Mouse (Mus musculus) induced T-regulatory cell, adult 2 months (primary cell): Measurements from ENCODE around the gene S100a5.
A peak's percentile ranks its signal among the peaks of the same experiment; 100 is the strongest.

ENCODE experiments used
- DNase-seq: peaks from one replicate; pipeline ENCODE4 v3.0.0-alpha.2; 2012; ENCODE audit warnings: low read depth

S100a5 gene

DNA sequence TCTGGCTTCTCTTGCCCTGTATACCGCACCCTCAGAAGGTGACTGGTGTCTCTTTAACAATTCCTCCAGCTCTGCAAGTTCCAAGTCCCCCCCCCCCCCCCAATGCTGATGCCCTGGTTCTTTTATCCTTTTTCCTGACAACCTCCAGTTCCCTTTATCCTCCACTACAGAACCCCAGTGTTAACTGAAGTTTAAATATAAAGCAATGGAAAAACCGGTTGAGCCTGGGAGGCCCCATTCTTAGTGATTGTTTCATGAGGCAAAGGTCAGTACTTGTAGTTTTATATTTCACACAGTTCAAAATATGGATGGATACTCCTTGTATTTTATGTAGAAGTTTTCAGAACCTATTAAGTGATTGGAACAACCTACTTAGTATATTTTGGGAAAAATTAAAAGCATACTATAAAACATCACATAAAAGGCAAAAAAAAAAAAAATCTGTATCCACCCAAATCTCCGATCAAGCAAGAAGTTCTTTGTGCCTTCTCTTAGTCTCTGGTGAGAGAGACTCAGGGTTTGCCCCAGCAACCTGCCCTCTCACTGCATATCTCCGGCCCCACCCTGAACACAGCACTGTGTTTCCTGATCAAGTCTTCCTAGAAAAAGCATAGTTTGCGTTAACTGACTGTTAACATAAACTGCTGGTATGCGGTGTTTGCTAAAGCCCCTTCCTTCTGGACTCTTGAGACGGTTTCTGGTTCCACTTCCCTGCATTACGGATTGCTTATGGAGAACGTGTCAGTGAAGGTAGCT is 18.1 kb downstream of the S100a5 start:
- DNase-seq: no peak

GRCm38 (mm10) chr3:90627366-90627765 is 19.0 kb downstream of the S100a5 start:
- no peak for DNase-seq

DNA sequence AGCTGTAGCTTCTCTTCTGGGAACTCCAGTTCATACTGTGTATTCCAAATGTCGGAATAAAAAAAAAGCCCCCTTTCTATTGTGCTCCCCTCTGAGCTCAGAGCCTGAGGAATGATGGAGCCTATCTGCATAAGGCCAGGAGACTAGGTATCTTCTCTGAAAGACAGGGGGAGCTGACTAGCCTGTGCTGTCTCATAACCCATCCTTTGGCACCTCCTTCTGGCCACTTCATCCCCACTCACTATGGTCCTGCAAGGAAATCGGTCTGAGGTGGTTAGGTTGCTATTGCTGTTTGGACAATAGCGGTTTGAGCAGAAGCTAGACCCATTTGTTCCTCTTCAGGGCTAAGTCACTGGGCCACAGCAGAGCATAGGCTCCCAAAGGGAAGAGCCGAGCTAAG is 19.5 kb downstream of the S100a5 start:
- peak; percentile 68 for DNase-seq

GRCm38 (mm10) chr3:90629298-90629697 is 21.0 kb downstream of the S100a5 start:
- DNase-seq: no peak

DNA sequence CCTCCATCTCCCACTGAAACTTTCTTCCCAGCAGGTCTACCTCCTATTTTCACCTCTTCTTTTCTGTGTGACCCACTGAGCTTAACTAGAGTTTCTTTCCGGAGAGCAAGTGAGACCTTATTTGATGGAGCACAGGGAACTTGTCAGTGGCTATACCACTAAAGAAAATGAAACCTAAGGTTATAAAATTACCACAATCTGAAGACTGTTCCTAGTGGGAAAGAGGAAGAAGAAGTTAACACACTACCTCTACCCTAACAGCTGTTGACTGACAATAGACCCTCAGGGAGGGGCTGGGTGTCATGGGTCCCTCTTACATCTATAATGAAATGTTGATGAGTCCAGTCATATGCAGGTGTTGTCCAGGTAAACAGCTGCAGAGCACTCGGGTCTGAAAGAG is 23.7 kb downstream of the S100a5 start:
- no peak for DNase-seq

DNA sequence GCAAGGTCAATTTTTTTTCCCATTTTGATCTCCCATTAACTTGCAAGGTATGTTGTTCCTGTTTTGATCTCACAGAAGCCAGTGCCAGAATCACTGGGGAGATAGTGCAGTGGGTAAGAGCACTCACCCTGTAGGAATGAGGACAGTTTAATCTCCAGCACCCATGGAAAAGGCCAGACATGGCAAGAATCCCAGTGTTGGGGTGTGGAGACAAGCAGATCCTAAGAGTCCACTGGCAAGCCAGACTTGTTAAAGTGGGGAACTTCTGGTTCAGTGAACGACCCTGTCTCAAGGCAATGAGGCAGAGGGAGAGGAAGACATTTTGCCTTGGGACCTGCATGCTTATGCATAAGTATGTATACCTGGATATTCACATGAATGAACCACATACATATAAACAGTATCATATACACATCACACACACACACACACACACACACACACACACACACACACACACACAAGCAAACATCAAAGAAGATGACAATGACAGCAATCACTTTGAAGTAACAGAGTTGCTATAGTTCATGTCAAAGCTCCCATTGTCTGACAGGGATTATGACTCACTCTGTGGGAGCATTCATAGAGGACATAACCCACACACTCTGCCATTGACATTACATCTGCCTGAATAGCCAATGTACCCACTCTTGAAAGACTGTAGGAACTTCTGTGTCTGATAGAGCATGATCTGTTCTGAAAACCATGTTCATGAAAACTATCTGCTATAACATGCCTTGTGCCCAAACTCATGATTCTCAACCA is 30.4 kb downstream of the S100a5 start:
- DNase-seq: no peak

- peak; percentile 85 for DNase-seq
These were observed 31.3 kb downstream of the S100a5 start for GRCm38 (mm10) chr3:90639511-90640154.

DNA sequence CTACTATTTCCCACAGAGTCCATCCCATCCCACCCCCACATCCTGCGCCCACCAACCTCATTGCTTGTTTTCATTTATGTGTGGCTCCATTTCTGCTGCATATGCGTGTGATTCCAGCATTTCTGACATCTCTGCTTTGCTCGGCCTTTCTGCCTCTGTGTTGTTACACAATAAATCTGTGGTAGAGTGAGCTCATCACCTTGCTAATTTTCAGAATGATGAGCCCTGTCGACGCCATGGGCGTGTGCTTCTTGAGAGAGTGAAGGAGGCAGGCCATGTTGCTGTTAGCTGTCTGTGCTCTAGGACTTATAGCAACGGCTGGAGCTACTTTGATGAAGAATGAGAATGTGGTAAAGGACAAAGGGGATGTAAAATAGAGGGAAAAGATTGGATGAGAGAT is 32.7 kb downstream of the S100a5 start:
- no peak for DNase-seq

DNA sequence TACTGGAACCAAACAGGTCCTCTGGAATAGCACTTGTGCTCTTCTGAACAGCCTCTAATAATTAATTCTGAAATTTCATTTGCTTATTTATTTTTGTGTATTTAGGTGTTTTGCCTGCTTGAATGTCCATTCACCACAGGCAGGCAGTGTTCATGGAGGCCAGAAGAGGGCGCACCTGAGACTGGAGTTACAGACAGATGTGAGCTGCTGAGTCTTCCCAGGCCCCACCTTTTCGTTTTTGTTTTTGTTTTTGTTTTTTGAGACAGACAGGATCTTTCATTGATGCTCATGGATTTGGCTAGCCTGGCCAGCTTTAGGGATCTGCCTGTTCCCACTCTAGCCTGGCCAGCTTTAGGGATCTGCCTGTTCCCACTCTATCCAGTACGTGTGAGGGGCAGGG is 35.9 kb downstream of the S100a5 start:
- DNase-seq: peak; percentile 69

DNA sequence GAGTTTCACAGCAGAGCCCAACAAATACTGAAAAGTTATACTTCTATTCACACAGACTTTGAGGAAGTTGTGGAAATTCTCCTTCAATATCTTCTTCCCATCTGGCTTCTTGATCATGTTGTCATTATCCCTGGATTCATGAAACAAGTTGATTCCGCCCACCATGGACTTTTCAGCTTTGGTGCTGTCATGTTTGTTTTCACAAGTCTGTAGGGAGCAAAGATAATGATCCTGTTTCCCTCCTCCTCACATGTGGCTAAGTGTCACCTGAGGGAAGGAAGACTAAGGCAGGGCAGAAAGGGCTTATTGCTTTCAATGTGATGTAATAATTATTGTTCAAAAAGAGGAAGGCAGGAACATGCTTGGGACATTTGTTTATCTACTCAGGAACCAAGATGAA is 39.0 kb downstream of the S100a5 start:
- DNase-seq: no peak

GRCm38 (mm10) chr3:90648981-90649380 is 40.7 kb downstream of the S100a5 start:
- no peak for DNase-seq

GRCm38 (mm10) chr3:90649832-90650231 is 41.5 kb downstream of the S100a5 start:
- no peak for DNase-seq

DNA sequence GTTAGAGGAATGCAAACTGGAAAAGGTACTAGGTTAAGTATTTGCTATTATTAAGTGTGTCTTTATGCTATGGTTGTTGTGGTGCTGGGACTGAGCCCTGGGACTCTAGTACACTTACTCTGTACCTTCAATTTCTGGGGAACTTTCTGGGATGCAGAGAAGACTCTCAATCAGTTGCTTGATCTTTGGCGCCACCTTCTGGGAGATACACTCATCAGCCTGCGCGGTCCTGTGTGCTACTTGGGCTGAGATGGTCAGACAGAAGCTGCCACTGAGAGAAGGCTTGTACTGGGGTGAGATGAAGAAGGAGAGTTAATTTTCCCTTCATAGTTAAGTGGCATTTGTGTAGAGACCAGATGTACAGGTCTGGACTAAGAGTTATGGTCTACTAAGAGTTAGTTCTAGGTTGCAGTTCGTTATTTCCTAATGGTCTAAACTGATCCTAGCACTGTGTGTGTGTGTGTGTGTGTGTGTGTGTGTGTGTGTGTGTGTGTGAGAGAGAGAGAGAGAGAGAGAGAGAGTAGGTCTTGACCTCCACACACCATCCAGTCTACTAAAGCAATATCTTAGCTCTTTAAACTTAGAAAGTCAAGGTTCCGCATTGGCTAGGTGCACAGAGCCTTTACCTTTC is 44.7 kb downstream of the S100a5 start:
- DNase-seq: peak; percentile 80

DNA sequence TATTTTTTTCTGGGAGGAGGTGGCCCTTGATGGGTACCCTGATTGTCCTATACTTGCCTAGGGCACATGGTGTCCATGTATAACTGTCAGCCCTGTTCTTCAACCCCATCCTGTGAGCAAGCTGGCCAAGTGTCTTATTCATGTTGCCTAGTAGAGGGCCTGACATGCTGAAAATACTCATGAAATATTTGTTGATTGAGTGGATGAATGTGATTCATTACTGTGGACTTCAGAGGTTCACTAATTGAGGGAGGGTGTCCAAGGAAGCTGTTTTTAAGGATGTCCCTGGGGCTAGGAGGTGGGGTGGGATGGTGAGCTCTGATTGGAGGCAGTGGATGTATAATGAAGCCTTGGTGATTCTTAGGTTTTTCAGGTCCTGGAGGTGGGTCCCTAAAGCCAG is 45.4 kb downstream of the S100a5 start, which contains the start of gene S100a7a:
TSS of gene S100a7a (plus strand) at position 301 of the 400 bp plus-strand sequence.
- no peak for DNase-seq

DNA sequence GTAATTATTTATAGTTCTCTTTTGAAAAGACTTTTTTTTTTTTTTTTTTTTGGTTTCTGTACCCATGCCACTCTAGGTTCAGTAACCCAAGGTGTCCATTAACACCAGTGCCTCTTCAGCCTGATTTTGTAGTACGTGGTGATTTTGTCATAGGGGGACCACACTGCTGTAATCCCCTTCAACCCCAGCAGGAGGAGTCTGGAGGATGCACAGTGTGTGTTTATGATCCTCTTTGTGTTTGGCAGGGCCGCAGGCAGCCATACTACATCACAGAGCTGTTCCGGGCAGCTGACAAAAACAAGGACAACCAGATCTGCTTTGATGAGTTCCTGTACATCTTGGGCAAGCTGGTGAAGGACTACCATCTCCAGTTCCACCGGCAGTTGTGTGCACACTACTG is 49.1 kb downstream of the S100a5 start:
- peak; percentile 36 for DNase-seq

GRCm38 (mm10) chr3:90659364-90660044 is 51.2 kb downstream of the S100a5 start:
- DNase-seq: no peak
